Mouse (Mus musculus): ENCODE data around the gene Rnf150. TPM values are rescaled to one million over a fixed set of nuclear protein-coding genes. Genes with fewer than 3 reads are reported as not detected.

The Rnf150 gene
- polyA plus RNA-seq, 1 experiment: 3.5 TPM

DNA sequence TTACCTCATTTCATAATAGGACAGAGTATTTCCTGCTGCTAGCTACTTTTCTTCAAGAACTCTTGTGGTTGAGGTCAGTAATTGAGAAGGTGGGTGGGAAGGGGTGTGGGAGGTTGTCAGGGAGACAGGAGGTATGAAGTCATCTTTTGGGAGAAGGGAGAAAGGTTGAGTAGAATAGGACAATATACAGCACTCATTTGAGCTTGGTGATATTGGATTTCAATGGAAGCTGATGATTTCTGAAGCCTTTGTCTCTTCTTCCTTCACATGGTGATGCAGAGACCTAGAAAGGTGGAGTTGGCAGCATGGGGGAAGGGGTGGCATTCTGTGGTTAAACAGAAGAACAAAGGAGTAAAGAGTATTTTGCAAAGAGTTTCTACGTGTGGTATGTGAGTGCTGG, 119.7 kb downstream of the Rnf150 start:
- Histone ChIP-seq H3K36me3 (ENCODE audit: control insufficient read depth, insufficient read depth) (no peaks in the 10 kb centered on the region), H3ac (ENCODE audit: control insufficient read depth, insufficient read length, low read depth) (no peak overlapping the region), H3K27me3 (ENCODE audit: control insufficient read depth, insufficient read depth, insufficient read length) (no peaks in the 10 kb centered on the region), H3K79me2 (ENCODE audit: control insufficient read depth, insufficient read depth) (no peaks in the 10 kb centered on the region), H3K4me3 (ENCODE audit: insufficient read depth, poor library complexity, severe bottlenecking) (no peak overlapping the region), H3K79me3 (ENCODE audit: low read depth) (no peaks in the 10 kb centered on the region)
- no peak for TF ChIP-seq FOSL1 (IDR thresholded peaks at IDR 0.05; ENCODE audit: insufficient read depth, low read length, poor library complexity, severe bottlenecking)
- no peak for TF ChIP-seq MAX (IDR thresholded peaks at IDR 0.05)
- no peak for TF ChIP-seq CEBPB (IDR thresholded peaks at IDR 0.05; ENCODE audit: low read depth)

- no peak for TF ChIP-seq FOSL1 (IDR thresholded peaks at IDR 0.05; ENCODE audit: insufficient read depth, low read length, poor library complexity, severe bottlenecking)
- no peak for TF ChIP-seq MAX (IDR thresholded peaks at IDR 0.05)
- no peak for TF ChIP-seq USF1 (IDR thresholded peaks at IDR 0.05; ENCODE audit: low read depth)
- no peak for TF ChIP-seq CTCF (IDR thresholded peaks at IDR 0.05; ENCODE audit: control insufficient read depth, insufficient read depth, insufficient read length)
- no peak for TF ChIP-seq MYOD1 (IDR thresholded peaks at IDR 0.05; ENCODE audit: control insufficient read depth, insufficient read length, low read depth)
- TF ChIP-seq MYOG (IDR thresholded peaks at IDR 0.05; ENCODE audit: control insufficient read depth, extremely low read depth, insufficient read length): no peak
- no peak for TF ChIP-seq CEBPB (IDR thresholded peaks at IDR 0.05; ENCODE audit: low read depth)
- H3K79me3 ChIP-seq (ENCODE audit: low read depth): no peaks in the 10 kb centered on the region
- H3K79me2 ChIP-seq (ENCODE audit: control insufficient read depth, insufficient read depth): no peaks in the 10 kb centered on the region
- no peaks in the 10 kb centered on the region for H3K36me3 ChIP-seq (ENCODE audit: control insufficient read depth, insufficient read depth)
- no peak overlapping the region for H3ac ChIP-seq (ENCODE audit: control insufficient read depth, insufficient read length, low read depth)
- no peaks in the 10 kb centered on the region for H3K27me3 ChIP-seq (ENCODE audit: control insufficient read depth, insufficient read depth, insufficient read length)
- no peak overlapping the region for H3K4me3 ChIP-seq (ENCODE audit: insufficient read depth, poor library complexity, severe bottlenecking)
Measured at GRCm38 (mm10) chr8:82983301-82983700, 120.1 kb downstream of the Rnf150 start.

DNA sequence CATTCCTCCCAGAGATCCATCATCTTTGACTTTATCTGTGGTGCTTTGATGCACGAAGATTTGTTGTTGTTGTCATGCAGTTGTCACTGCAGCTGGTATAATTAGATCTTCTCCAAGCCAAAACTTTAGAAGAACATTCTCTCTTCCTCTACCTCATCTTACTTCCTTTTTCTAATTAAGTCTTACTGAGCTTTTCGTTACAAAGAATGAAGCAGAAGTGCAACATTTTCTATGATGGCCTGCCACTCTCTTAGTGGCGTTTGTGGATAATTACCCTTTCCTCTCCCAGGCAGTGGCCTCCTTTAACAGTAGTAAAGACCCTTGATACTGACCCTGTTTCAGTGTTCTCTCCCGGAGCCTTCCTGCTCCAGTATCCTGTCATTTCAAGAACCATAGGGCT, 128.9 kb downstream of the Rnf150 start:
- H3K79me3 ChIP-seq (ENCODE audit: low read depth): no peaks in the 10 kb centered on the region
- H3ac ChIP-seq (ENCODE audit: control insufficient read depth, insufficient read length, low read depth): no peak overlapping the region
- H3K79me2 ChIP-seq (ENCODE audit: control insufficient read depth, insufficient read depth): no peaks in the 10 kb centered on the region
- H3K27me3 ChIP-seq (ENCODE audit: control insufficient read depth, insufficient read depth, insufficient read length): no peaks in the 10 kb centered on the region
- H3K4me3 ChIP-seq (ENCODE audit: insufficient read depth, poor library complexity, severe bottlenecking): no peak overlapping the region
- H3K36me3 ChIP-seq (ENCODE audit: control insufficient read depth, insufficient read depth): no peaks in the 10 kb centered on the region
- no peak for TF ChIP-seq CEBPB (IDR thresholded peaks at IDR 0.05; ENCODE audit: low read depth)
- no peak for TF ChIP-seq MAX (IDR thresholded peaks at IDR 0.05)
- TF ChIP-seq CTCF (IDR thresholded peaks at IDR 0.05; ENCODE audit: control insufficient read depth, insufficient read depth, insufficient read length): no peak
- TF ChIP-seq MYOD1 (IDR thresholded peaks at IDR 0.05; ENCODE audit: control insufficient read depth, insufficient read length, low read depth): no peak
- TF ChIP-seq FOSL1 (IDR thresholded peaks at IDR 0.05; ENCODE audit: insufficient read depth, low read length, poor library complexity, severe bottlenecking): no peak
- TF ChIP-seq MYOG (IDR thresholded peaks at IDR 0.05; ENCODE audit: control insufficient read depth, extremely low read depth, insufficient read length): no peak
- TF ChIP-seq USF1 (IDR thresholded peaks at IDR 0.05; ENCODE audit: low read depth): no peak

DNA sequence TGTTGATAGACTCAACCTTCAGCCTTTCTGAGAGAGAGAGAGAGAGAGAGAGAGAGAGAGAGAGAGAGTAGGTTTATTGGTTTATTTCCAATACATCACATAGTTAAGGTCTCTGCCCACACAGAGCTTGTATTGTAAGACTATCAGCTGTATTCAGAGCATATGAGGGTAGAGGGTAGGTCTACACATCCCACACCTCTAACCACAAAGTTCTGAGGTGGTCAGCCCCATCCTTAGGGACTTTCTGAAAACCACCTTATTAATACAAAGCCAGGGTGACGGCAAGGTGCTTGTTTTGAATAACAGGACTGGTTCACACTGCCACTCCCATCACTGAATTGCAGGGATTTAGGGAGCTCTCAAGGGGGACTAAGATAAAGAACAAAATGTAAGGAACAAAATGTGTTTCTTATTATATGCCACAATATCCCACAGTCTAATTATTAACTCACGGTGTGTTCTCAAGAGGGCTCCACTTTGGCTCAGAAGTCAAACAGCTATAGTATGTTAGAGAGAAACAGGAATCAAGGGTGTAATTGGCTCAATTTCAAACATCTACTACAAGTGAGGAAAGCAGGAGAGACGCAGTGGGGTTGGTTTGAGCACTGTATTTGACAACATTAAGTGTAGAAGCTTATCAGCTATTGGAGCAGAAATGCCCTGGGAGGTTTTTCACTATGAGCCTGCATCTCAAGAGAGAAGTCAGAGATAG, 132.7 kb downstream of the Rnf150 start:
- no peak for TF ChIP-seq CEBPB (IDR thresholded peaks at IDR 0.05; ENCODE audit: low read depth)
- Histone ChIP-seq H3K79me3 (ENCODE audit: low read depth) (no peaks in the 10 kb centered on the region), H3K36me3 (ENCODE audit: control insufficient read depth, insufficient read depth) (no peaks in the 10 kb centered on the region), H3ac (ENCODE audit: control insufficient read depth, insufficient read length, low read depth) (no peak overlapping the region), H3K27me3 (ENCODE audit: control insufficient read depth, insufficient read depth, insufficient read length) (no peaks in the 10 kb centered on the region), H3K79me2 (ENCODE audit: control insufficient read depth, insufficient read depth) (no peaks in the 10 kb centered on the region), H3K4me3 (ENCODE audit: insufficient read depth, poor library complexity, severe bottlenecking) (no peak overlapping the region)

DNA sequence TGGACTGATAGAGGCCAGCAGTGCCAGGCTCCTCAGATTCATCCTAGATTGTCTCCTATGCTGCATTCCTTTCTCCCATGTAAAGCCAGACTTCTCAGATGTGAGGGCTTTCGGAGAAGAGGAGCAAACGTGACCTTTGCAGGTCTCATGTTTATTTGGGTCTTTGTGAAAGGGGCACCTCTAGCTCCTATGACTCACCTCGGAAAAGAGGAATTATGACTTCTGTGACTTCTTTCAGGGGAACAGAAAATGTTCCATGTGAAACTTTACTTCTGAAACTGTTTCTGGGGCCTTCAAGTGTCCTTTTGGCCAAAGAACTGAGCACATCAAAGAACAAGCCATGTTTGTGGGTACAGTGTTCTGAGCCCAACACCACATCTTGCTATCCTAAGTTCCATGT, 133.7 kb downstream of the Rnf150 start:
- H3K4me3 ChIP-seq (ENCODE audit: insufficient read depth, poor library complexity, severe bottlenecking): no peak overlapping the region
- H3K27me3 ChIP-seq (ENCODE audit: control insufficient read depth, insufficient read depth, insufficient read length): no peaks in the 10 kb centered on the region
- H3K79me2 ChIP-seq (ENCODE audit: control insufficient read depth, insufficient read depth): no peaks in the 10 kb centered on the region
- no peaks in the 10 kb centered on the region for H3K79me3 ChIP-seq (ENCODE audit: low read depth)
- H3K36me3 ChIP-seq (ENCODE audit: control insufficient read depth, insufficient read depth): no peaks in the 10 kb centered on the region
- no peak overlapping the region for H3ac ChIP-seq (ENCODE audit: control insufficient read depth, insufficient read length, low read depth)
- TF ChIP-seq USF1 (IDR thresholded peaks at IDR 0.05; ENCODE audit: low read depth) (no peak), CEBPB (IDR thresholded peaks at IDR 0.05; ENCODE audit: low read depth) (no peak), MYOG (IDR thresholded peaks at IDR 0.05; ENCODE audit: control insufficient read depth, extremely low read depth, insufficient read length) (no peak), MAX (IDR thresholded peaks at IDR 0.05) (no peak)

GRCm38 (mm10) chr8:82998778-82999177, 135.6 kb downstream of the Rnf150 start:
- Histone ChIP-seq H3K79me3 (ENCODE audit: low read depth) (no peaks in the 10 kb centered on the region), H3K36me3 (ENCODE audit: control insufficient read depth, insufficient read depth) (no peaks in the 10 kb centered on the region), H3ac (ENCODE audit: control insufficient read depth, insufficient read length, low read depth) (no peak overlapping the region), H3K79me2 (ENCODE audit: control insufficient read depth, insufficient read depth) (no peaks in the 10 kb centered on the region), H3K27me3 (ENCODE audit: control insufficient read depth, insufficient read depth, insufficient read length) (no peaks in the 10 kb centered on the region), H3K4me3 (ENCODE audit: insufficient read depth, poor library complexity, severe bottlenecking) (no peak overlapping the region)
- no peak for TF ChIP-seq MYOD1 (IDR thresholded peaks at IDR 0.05; ENCODE audit: control insufficient read depth, insufficient read length, low read depth)
- TF ChIP-seq USF1 (IDR thresholded peaks at IDR 0.05; ENCODE audit: low read depth): no peak
- no peak for TF ChIP-seq CTCF (IDR thresholded peaks at IDR 0.05; ENCODE audit: control insufficient read depth, insufficient read depth, insufficient read length)
- no peak for TF ChIP-seq MYOG (IDR thresholded peaks at IDR 0.05; ENCODE audit: control insufficient read depth, extremely low read depth, insufficient read length)

Data from C2C12 (cell line).